Mouse (Mus musculus): ENCODE measurements around the gene Fuca1. TPM values are rescaled to one million over a fixed set of nuclear protein-coding genes. Genes with fewer than 3 reads are reported as not detected.
"Not testable (repeated sequence)": the region's sequence is repeated elsewhere in the genome, so short reads cannot be mapped to it uniquely, and the experiment has no call there.

The Fuca1 gene
- polyA plus RNA-seq, 1 experiment from 2014 or later, result 78.4 TPM

DNA sequence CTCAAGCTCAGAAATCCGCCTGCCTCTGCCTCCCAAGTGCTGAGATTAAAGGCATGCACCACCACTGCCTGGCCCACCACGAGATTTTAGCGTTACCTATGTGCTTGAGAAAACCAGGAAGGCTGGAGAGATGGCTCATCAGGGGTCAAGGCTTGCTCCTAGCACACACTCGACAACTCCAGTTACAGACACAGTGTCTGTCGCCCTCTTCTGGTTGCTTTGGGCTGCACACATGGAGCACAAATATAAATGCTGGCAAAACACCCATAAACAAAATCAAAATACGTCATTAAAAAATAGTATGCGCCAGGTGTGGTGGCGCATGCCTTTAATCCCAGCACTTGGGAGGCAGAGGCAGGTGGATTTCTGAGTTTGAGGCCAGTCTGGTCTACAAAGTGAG, 20.5 kb downstream of the Fuca1 start:
- H3K4me3 ChIP-seq (ENCODE audit: low read length); H3K4me1 ChIP-seq (ENCODE audit: control insufficient read depth, insufficient read depth, low read depth, low read length); H3K4me2 ChIP-seq (ENCODE audit: low read length); H3K9ac ChIP-seq (ENCODE audit: low read depth, low read length); ATAC-seq; H3K36me3 ChIP-seq (ENCODE audit: control insufficient read depth, insufficient read depth, low read length); H3K27me3 ChIP-seq (replicated peaks; ENCODE audit: control insufficient read depth, insufficient read depth, low read length); H3K27ac ChIP-seq (ENCODE audit: low read depth, low read length); H3K9me3 ChIP-seq (ENCODE audit: control insufficient read depth, low read length): not testable (repeated sequence)
- 82% methylated on average over 8 of the region's 8 CpGs for WGBS

DNA sequence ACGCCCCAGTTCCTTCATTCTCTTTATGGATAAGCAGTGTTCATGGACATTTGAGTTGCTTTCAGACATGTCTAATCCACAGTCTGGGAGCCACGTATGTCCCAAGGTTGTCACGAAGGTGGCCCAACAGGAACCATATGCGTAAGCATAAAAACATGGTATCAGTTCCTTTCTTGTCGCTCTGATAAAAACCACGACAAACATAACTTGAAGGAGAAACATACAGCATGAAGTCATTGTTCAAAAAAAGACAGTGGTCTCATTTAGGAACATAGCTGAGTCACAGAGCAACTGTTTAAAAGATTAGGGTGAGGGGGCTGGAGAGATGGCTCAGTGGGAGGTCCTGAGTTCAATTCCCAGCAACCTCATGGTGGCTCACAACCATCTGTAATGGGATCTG, 21.7 kb downstream of the Fuca1 start:
- Histone ChIP-seq H3K9me3 (ENCODE audit: control insufficient read depth, low read length) (no peaks in the 10 kb centered on the region), H3K36me3 (ENCODE audit: control insufficient read depth, insufficient read depth, low read length) (peaks cover 6% of the 10 kb centered on the region; the same call in 1 of the 2 replicates), H3K27me3 (replicated peaks; ENCODE audit: control insufficient read depth, insufficient read depth, low read length) (no peaks in the 10 kb centered on the region), H3K4me2 (ENCODE audit: low read length) (no peak overlapping the region), H3K4me1 (ENCODE audit: control insufficient read depth, insufficient read depth, low read depth, low read length) (peaks cover 7% of the 10 kb centered on the region), H3K27ac (ENCODE audit: low read depth, low read length) (no peak overlapping the region), H3K9ac (ENCODE audit: low read depth, low read length) (no peak overlapping the region), H3K4me3 (ENCODE audit: low read length) (no peak overlapping the region)
- 90% methylated on average over 6 of the region's 6 CpGs for WGBS
- no peak for ATAC-seq

DNA sequence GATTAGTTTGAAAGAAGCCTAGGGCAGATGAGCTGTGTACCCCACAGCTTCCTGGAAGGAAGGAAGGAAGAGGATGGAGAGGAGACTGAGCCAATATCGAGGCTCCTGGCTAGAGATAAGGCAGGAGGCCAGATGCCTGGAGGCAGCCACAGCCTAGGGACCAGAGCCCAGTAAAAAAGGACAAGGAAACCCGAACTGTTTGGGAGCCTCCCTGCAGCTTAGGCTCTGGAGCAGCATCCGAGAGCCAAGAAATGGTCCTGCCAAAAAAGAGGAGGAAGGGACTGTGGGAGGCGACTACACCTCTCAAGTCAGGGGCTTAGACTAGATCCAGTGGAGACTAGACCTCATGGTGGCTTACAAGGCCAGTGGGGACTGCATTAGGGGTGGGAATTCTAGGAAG, 22.9 kb downstream of the Fuca1 start:
- Histone ChIP-seq H3K27me3 (replicated peaks; ENCODE audit: control insufficient read depth, insufficient read depth, low read length) (no peaks in the 10 kb centered on the region), H3K4me2 (ENCODE audit: low read length) (no peak overlapping the region), H3K4me3 (ENCODE audit: low read length) (no peak overlapping the region), H3K36me3 (ENCODE audit: control insufficient read depth, insufficient read depth, low read length) (peaks cover 6% of the 10 kb centered on the region; the same call in 1 of the 2 replicates), H3K9ac (ENCODE audit: low read depth, low read length) (no peak overlapping the region), H3K9me3 (ENCODE audit: control insufficient read depth, low read length) (no peaks in the 10 kb centered on the region), H3K27ac (ENCODE audit: low read depth, low read length) (no peak overlapping the region), H3K4me1 (ENCODE audit: control insufficient read depth, insufficient read depth, low read depth, low read length) (peaks cover 16% of the 10 kb centered on the region)
- WGBS, result 53% methylated on average over 4 of the region's 4 CpGs
- no peak for ATAC-seq

DNA sequence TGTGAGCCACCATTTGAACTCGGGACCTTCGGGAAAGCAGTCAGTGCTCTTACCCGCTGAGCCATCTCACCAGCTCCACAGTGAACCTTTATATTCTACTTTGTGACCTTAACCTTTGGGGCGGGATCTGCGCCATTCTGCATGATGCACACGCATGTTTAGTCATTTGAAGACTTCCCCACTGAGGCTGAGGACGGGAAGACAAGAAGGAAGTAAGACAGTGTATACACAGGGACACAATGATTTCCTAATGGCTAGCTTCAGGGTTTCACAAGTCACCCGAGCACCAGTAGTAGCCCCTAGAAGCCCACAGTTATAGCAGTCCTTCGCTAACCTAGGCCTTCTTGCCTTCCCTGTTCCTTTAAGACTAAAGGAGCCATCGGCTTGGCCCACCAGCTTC, 25.2 kb downstream of the Fuca1 start:
- Histone ChIP-seq H3K27me3 (replicated peaks; ENCODE audit: control insufficient read depth, insufficient read depth, low read length) (no peaks in the 10 kb centered on the region), H3K4me2 (ENCODE audit: low read length) (peak overlapping the region; percentile 84), H3K9ac (ENCODE audit: low read depth, low read length) (peak overlapping the region; percentile 82), H3K4me3 (ENCODE audit: low read length) (peak overlapping the region; percentile 58), H3K36me3 (ENCODE audit: control insufficient read depth, insufficient read depth, low read length) (peaks cover 3% of the 10 kb centered on the region; the same call in 1 of the 2 replicates), H3K4me1 (ENCODE audit: control insufficient read depth, insufficient read depth, low read depth, low read length) (peaks cover 22% of the 10 kb centered on the region), H3K27ac (ENCODE audit: low read depth, low read length) (peak overlapping the region; percentile 69), H3K9me3 (ENCODE audit: control insufficient read depth, low read length) (no peaks in the 10 kb centered on the region)
- 75% methylated on average over 10 of the region's 10 CpGs for WGBS
- no peak; the same call in 1 of the 2 replicates for ATAC-seq

DNA sequence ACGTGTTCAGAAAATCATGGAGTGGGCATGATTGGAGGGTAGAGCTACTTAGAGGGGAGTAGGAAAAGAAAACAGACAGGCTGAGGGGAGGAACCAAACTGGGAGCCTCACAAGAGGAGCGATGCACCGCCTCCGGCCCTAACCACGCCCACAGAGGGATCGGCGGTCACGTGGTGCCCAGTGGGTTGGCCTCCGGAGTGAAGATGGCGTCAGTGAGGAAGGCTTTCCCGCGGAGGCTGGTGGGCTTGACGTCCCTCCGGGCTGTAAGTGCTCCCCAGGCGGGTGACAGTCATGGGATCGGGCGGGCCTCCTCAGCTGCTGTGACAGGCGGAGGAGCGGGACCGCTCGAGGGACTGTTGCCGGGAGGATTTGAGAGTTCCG, 25.7 kb downstream of the Fuca1 start, which contains the start of gene Hmgcl:
Gene Hmgcl (plus strand): TSS at position 171 of the 381 bp plus-strand sequence.
- peak; percentile 93 for ATAC-seq
- Histone ChIP-seq H3K9me3 (ENCODE audit: control insufficient read depth, low read length) (no peaks in the 10 kb centered on the region), H3K36me3 (ENCODE audit: control insufficient read depth, insufficient read depth, low read length) (peaks cover 3% of the 10 kb centered on the region), H3K27me3 (replicated peaks; ENCODE audit: control insufficient read depth, insufficient read depth, low read length) (no peaks in the 10 kb centered on the region), H3K4me2 (ENCODE audit: low read length) (peak within 1 kb of the TSS; percentile 84), H3K4me3 (ENCODE audit: low read length) (peak within 1 kb of the TSS; percentile 58), H3K27ac (ENCODE audit: low read depth, low read length) (peak within 1 kb of the TSS; percentile 69), H3K9ac (ENCODE audit: low read depth, low read length) (peak within 1 kb of the TSS; percentile 82), H3K4me1 (ENCODE audit: control insufficient read depth, insufficient read depth, low read depth, low read length) (peaks cover 22% of the 10 kb centered on the region)
- under 1% methylated on average over 23 of the region's 23 CpGs for WGBS

DNA sequence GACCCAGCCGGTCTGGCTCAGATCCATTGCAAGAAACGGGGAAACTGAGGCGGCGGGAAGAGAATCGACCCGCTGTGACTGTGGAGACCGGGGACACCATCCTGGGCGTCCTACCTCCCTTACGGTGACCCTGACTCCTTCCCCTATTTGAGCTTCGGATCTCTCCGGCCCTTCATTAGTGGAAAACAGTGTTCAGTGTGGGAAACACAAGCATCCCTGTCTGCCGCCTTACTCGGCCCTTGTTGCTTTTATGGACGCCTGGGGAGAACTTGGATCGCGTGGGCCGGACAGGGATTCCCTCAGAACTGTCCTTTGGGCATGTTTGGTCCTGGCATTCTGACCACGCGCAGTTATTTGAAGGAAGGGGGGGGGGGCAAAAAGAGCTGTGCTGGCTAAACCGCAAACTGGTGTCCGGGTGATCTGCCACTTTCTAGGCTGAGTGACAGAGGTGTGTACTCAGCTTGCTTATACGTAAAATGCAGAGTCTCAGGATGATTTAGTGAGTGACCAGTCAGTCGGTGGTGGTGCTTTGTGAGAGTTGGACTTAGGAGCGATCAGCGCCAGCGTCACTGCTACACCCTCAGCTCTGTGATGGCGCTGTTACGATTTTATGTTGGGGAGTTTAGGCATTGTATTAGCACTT, 26.2 kb downstream of the Fuca1 start:
- H3K36me3 ChIP-seq (ENCODE audit: control insufficient read depth, insufficient read depth, low read length), result peaks cover 8% of the 10 kb centered on the region
- H3K27ac ChIP-seq (ENCODE audit: low read depth, low read length), result peak overlapping the region; percentile 69
- WGBS, result 1% methylated on average over 28 of the region's 28 CpGs
- H3K9me3 ChIP-seq (ENCODE audit: control insufficient read depth, low read length), result no peaks in the 10 kb centered on the region
- peak; percentile 9; the same call in 1 of the 2 replicates for ATAC-seq
- H3K4me1 ChIP-seq (ENCODE audit: control insufficient read depth, insufficient read depth, low read depth, low read length), result peaks cover 22% of the 10 kb centered on the region
- peak overlapping the region; percentile 58 for H3K4me3 ChIP-seq (ENCODE audit: low read length)
- H3K9ac ChIP-seq (ENCODE audit: low read depth, low read length), result peak overlapping the region; percentile 82
- peak overlapping the region; percentile 84 for H3K4me2 ChIP-seq (ENCODE audit: low read length)
- H3K27me3 ChIP-seq (replicated peaks; ENCODE audit: control insufficient read depth, insufficient read depth, low read length), result no peaks in the 10 kb centered on the region

DNA sequence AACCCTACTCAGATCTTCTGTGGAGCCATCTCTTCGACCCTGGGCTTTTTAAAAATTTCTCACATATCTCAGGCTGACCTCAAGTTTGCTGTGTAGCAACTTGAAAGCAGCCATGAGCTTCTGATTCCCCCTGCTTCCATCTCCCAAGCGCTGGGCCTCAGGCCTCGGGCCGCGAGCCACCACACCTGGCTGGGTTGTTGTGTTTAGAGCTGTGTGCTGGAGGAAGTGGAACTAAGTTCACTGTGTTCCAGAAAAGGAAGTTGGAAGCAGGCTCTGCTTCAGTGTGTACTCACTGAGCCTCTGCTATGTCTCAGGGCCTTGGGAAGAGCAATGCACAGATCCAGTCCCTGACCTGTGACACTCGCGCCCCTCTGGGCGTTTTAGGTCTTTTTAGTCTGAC, 27.6 kb downstream of the Fuca1 start:
- H3K4me3 ChIP-seq (ENCODE audit: low read length), result no peak overlapping the region
- no peak for ATAC-seq
- H3K27ac ChIP-seq (ENCODE audit: low read depth, low read length), result no peak overlapping the region
- H3K4me2 ChIP-seq (ENCODE audit: low read length), result no peak overlapping the region
- no peaks in the 10 kb centered on the region for H3K27me3 ChIP-seq (replicated peaks; ENCODE audit: control insufficient read depth, insufficient read depth, low read length)
- WGBS, result 94% methylated on average over 8 of the region's 8 CpGs
- peaks cover 22% of the 10 kb centered on the region for H3K4me1 ChIP-seq (ENCODE audit: control insufficient read depth, insufficient read depth, low read depth, low read length)
- no peak overlapping the region; the same call in 1 of the 2 replicates for H3K9ac ChIP-seq (ENCODE audit: low read depth, low read length)
- no peaks in the 10 kb centered on the region for H3K9me3 ChIP-seq (ENCODE audit: control insufficient read depth, low read length)
- peaks cover 16% of the 10 kb centered on the region for H3K36me3 ChIP-seq (ENCODE audit: control insufficient read depth, insufficient read depth, low read length)

DNA sequence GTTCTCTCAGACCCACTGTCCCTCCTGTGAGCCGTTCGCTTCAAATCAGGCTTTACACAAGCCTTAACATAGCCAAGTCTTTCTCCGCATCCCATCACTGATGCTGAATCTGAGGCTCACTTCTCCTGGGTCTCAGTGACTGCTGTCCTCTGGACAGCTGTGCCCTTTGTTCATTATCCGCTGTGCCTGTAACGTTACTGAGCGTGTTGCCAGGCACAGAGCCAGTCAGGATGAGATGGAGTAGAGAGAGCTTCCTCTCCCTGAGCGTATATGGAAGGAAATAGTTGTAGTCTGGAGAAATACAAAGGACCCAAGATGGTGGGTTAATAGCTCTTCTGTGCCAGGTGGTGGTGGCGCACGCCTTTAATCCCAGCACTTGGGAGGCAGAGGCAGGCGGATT, 28.9 kb downstream of the Fuca1 start:
- H3K4me1 ChIP-seq (ENCODE audit: control insufficient read depth, insufficient read depth, low read depth, low read length), result peaks cover 22% of the 10 kb centered on the region
- no peak overlapping the region for H3K4me3 ChIP-seq (ENCODE audit: low read length)
- 80% methylated on average over 9 of the region's 10 CpGs for WGBS
- H3K27ac ChIP-seq (ENCODE audit: low read depth, low read length), result peak overlapping the region; percentile 7; the same call in 1 of the 2 replicates
- H3K4me2 ChIP-seq (ENCODE audit: low read length), result no peak overlapping the region
- no peaks in the 10 kb centered on the region for H3K9me3 ChIP-seq (ENCODE audit: control insufficient read depth, low read length)
- H3K36me3 ChIP-seq (ENCODE audit: control insufficient read depth, insufficient read depth, low read length), result peaks cover 16% of the 10 kb centered on the region
- ATAC-seq, result no peak
- no peak overlapping the region for H3K9ac ChIP-seq (ENCODE audit: low read depth, low read length)
- no peaks in the 10 kb centered on the region for H3K27me3 ChIP-seq (replicated peaks; ENCODE audit: control insufficient read depth, insufficient read depth, low read length)

DNA sequence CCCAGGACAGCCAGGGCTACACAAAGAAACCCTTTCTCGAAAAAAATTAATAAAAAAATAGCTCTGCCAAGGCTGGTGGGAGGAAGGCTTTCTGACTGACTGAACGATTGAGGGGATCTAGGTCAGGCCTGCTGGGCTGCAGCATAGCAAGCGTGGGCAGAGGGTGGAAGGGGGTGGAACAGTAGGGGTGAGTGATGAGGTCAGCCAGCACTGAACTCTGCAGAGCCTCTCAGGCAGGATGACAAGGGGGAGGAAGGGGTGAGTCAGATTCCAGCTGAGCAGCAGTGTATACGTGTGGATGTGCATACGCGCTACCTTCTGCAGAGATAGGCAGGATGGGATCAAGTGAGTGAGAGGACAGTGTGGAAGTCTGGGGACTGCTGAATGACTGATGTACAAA, 29.4 kb downstream of the Fuca1 start:
- H3K4me2 ChIP-seq (ENCODE audit: low read length), result no peak overlapping the region
- no peak overlapping the region for H3K9ac ChIP-seq (ENCODE audit: low read depth, low read length)
- H3K27ac ChIP-seq (ENCODE audit: low read depth, low read length), result peak overlapping the region; percentile 7; the same call in 1 of the 2 replicates
- no peaks in the 10 kb centered on the region for H3K27me3 ChIP-seq (replicated peaks; ENCODE audit: control insufficient read depth, insufficient read depth, low read length)
- peaks cover 22% of the 10 kb centered on the region for H3K4me1 ChIP-seq (ENCODE audit: control insufficient read depth, insufficient read depth, low read depth, low read length)
- no peak for ATAC-seq
- 54% methylated on average over 6 of the region's 6 CpGs for WGBS
- no peaks in the 10 kb centered on the region for H3K9me3 ChIP-seq (ENCODE audit: control insufficient read depth, low read length)
- no peak overlapping the region for H3K4me3 ChIP-seq (ENCODE audit: low read length)
- H3K36me3 ChIP-seq (ENCODE audit: control insufficient read depth, insufficient read depth, low read length), result peaks cover 17% of the 10 kb centered on the region
